Mouse (Mus musculus): ENCODE results near the gene Zfp513. TPM values are rescaled to one million over a fixed set of nuclear protein-coding genes. Genes with fewer than 3 reads are reported as not detected.
A peak's percentile ranks its signal among the peaks of the same experiment; 100 is the strongest.

The Zfp513 gene
- polyA plus RNA-seq, 1 experiment: 25.5 TPM

DNA sequence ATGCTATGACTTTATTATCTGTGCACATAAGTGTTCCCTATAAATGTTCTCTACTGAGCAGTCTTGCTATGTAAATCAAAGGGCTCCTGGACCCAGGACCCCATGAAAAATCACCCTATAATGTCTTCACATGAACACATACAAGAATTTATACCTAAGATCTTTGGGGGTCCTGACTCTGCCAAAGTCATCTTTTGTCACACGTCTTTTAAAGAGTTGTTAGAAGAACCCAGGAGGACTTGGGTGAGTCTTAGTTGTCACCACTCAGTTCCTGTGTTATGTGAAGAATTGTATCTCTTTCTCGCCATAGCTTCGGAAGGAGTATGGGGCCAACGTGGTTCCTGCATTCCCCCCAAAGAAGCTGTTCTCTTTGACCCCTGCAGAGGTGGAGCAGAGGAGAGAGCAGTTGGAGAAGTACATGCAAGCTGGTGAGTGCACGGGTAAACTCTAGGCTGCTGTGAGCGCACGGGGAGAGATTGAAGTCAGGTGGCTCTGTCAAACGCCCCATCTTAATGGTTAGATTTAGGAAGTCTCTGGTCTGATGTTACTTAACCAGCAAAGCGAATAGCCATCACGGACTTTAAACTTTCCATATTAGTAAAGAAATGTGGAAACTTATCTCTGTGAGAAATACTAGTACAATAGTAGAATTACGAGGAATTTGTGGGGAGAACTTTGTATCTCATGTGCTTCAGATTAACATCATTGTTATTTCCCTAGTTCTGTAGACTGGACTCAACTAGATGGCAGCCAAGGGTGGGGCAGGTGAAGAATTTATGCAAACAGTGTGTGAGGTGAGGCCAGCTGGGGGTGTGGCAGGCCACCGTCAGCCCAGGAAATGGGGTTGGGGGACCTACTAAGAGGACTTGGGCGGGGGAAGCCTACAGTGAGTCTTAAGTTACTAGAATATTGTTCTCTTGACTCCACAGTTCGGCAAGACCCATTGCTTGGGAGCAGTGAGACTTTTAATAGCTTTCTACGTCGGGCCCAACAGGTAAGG, 7.3 kb downstream of the Zfp513 start:
- Histone ChIP-seq H3K36me3 (ENCODE audit: control insufficient read depth, insufficient read depth, low read length, poor library complexity, severe bottlenecking) (peaks cover 42% of the 10 kb centered on the region), H3K4me3 (ENCODE audit: low read depth, low read length) (no peak overlapping the region), H3K4me1 (ENCODE audit: control insufficient read depth, insufficient read depth, low read length) (no peaks in the 10 kb centered on the region), H3K27ac (ENCODE audit: insufficient read depth, low read length) (peak overlapping the region; percentile 8; the same call in 1 of the 2 replicates), H3K9me3 (replicated peaks; ENCODE audit: control insufficient read depth, insufficient read depth, low read length, poor library complexity, severe bottlenecking) (no peaks in the 10 kb centered on the region), H3K9ac (ENCODE audit: low read depth, poor library complexity, severe bottlenecking) (no peak overlapping the region; the same call in 1 of the 2 replicates), H3K27me3 (ENCODE audit: control insufficient read depth, insufficient read depth, low read length, poor library complexity, severe bottlenecking) (no peaks in the 10 kb centered on the region)
- no peak for TF ChIP-seq POLR2A (IDR thresholded peaks at IDR 0.05; ENCODE audit: insufficient read depth, low read length)
- no peak for TF ChIP-seq CTCF (IDR thresholded peaks at IDR 0.05; ENCODE audit: low read depth, low read length)
- TF ChIP-seq EP300 (IDR thresholded peaks at IDR 0.05; ENCODE audit: insufficient read depth, low read depth, low read length): no peak

DNA sequence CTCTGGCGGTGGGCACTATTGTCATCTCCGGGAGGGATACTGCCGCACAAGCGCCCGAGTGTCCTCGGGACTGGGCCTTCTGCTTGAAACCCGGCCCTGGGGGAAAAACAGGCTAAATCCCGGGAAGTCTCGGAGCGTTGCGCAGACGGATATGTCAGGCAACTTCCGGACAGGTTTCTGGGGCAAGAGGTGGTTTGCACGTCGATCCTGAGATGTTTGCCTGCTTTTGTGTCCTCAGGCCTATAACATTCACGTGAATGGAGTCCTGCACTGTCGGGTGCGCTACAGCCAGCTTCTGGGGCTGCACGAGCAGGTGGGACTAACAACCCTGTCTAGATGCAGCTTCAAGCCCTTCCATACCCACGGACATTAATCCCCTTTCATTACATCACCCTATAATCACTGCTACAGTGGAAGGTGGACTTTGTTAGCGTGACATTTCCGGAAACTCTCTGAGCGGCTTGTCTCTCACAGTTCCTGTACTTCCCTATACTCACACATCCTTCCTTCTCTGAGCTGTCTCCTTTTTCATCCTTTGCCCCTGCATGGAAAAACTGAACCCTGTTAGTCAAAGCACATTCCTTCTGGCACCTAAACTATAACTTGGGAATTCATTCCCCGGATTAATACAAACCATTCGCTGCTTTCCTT, 8.3 kb downstream of the Zfp513 start:
- H3K9ac ChIP-seq (ENCODE audit: low read depth, poor library complexity, severe bottlenecking): peak overlapping the region; percentile 71
- no peaks in the 10 kb centered on the region for H3K4me1 ChIP-seq (ENCODE audit: control insufficient read depth, insufficient read depth, low read length)
- TF ChIP-seq POLR2A (IDR thresholded peaks at IDR 0.05; ENCODE audit: insufficient read depth, low read length) (no peak), CTCF (IDR thresholded peaks at IDR 0.05; ENCODE audit: low read depth, low read length) (no peak), EP300 (IDR thresholded peaks at IDR 0.05; ENCODE audit: insufficient read depth, low read depth, low read length) (no peak)
- H3K36me3 ChIP-seq (ENCODE audit: control insufficient read depth, insufficient read depth, low read length, poor library complexity, severe bottlenecking): peaks cover 32% of the 10 kb centered on the region
- peak overlapping the region; percentile 90 for H3K4me3 ChIP-seq (ENCODE audit: low read depth, low read length)
- H3K27me3 ChIP-seq (ENCODE audit: control insufficient read depth, insufficient read depth, low read length, poor library complexity, severe bottlenecking): no peaks in the 10 kb centered on the region
- no peaks in the 10 kb centered on the region for H3K9me3 ChIP-seq (replicated peaks; ENCODE audit: control insufficient read depth, insufficient read depth, low read length, poor library complexity, severe bottlenecking)
- H3K27ac ChIP-seq (ENCODE audit: insufficient read depth, low read length): 0 out of 2 replicates have a peak overlapping the region, but pooled peaks have one; percentile 12

DNA sequence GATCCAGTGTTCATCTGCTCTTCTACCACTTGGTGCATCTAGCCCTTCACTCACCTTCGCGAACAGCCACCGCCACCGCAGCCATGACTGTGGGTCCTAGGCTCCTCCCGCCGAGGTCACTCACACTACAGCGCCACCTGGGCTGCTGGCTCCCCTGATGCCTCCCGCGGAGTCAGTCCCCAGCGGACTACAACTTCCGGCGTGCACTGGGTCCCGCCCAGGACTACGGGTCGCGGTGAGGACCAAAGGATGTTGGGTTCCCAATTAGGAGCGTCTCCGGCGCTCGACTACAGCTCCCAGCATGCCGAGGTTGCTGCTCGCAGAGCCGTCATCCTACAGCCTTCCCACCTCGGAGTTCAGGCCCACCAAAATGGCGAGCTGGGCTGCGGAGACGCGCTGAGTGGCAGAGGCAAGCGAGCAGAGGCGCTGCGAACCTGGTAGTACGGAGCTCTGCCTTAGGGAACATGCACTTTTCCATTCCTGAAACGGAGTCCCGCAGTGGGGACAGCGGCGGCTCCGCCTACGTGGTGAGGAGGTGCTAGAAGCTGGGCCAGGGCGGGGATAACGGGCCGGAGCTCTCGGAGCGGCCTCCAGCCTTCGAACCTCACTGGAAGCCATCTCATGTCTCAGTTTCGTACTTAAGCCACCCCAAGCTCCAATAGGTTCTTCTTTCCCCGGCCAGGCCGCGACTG, 9.0 kb downstream of the Zfp513 start, which contains the start of the genes Snx17 and Eif2b4:
TSS of gene Snx17 (plus strand) at position 289 of the 692 bp plus-strand sequence.
TSS of gene Eif2b4 (minus strand) at position 492 of the 692 bp plus-strand sequence.
- H3K27ac ChIP-seq (ENCODE audit: insufficient read depth, low read length): 0 out of 2 replicates have a peak within 1 kb of the TSS, but pooled peaks have one; percentile 12
- H3K4me3 ChIP-seq (ENCODE audit: low read depth, low read length): peak within 1 kb of the TSS; percentile 90
- H3K36me3 ChIP-seq (ENCODE audit: control insufficient read depth, insufficient read depth, low read length, poor library complexity, severe bottlenecking): peaks cover 25% of the 10 kb centered on the region
- H3K9ac ChIP-seq (ENCODE audit: low read depth, poor library complexity, severe bottlenecking): peak within 1 kb of the TSS; percentile 77
- no peaks in the 10 kb centered on the region for H3K9me3 ChIP-seq (replicated peaks; ENCODE audit: control insufficient read depth, insufficient read depth, low read length, poor library complexity, severe bottlenecking)
- no peaks in the 10 kb centered on the region for H3K4me1 ChIP-seq (ENCODE audit: control insufficient read depth, insufficient read depth, low read length)
- TF ChIP-seq POLR2A (IDR thresholded peaks at IDR 0.05; ENCODE audit: insufficient read depth, low read length): peak; percentile 32
- peak; percentile 64 for TF ChIP-seq CTCF (IDR thresholded peaks at IDR 0.05; ENCODE audit: low read depth, low read length)
- peak; percentile 19; the same call in 1 of the 2 replicates for TF ChIP-seq EP300 (IDR thresholded peaks at IDR 0.05; ENCODE audit: insufficient read depth, low read depth, low read length)
- H3K27me3 ChIP-seq (ENCODE audit: control insufficient read depth, insufficient read depth, low read length, poor library complexity, severe bottlenecking): no peaks in the 10 kb centered on the region

DNA sequence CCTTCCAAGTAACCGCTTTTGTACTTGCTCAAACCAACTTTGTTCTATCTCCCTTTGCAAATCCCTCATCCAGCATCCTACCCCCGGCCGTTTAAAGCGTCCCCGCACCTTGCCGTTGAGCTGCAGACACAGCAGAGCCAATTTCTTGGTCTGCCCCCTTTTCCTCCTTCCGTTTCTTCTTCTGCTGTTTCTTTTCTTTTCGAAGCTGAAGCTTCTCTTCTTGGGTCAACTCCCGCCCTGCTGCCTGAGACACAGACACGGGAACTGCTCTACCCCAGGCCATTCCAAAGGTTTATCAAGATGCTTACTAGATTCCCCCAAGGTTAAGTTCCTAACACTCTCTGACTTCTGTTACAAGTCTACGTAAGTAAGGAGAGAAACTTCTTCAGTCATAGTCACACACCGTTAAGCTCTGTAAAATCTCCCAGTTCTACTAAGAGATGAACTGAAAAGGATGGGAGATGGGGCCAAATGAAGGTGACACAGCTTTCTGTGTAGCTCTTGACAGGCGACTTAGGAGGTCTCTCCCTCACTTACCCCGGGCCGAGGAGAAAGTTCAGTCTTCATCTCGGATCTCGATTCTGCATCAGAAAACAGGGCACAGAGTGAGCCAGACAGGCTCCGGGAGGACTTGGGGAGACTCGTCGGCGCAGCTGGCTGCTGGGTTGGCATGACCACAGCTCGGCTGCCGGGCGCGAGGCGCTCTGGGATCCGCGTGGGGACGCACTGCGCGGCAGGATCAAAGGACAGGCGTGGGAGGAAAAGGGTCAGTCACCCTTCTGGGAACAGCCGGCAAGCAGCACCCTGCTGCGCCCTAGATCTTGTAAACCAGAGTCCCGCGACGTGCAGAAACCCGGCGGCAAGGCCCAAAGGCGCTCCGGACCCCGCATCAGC, 9.8 kb downstream of the Zfp513 start:
- H3K27ac ChIP-seq (ENCODE audit: insufficient read depth, low read length): no peak overlapping the region
- peak overlapping the region; percentile 81 for H3K4me3 ChIP-seq (ENCODE audit: low read depth, low read length)
- H3K9me3 ChIP-seq (replicated peaks; ENCODE audit: control insufficient read depth, insufficient read depth, low read length, poor library complexity, severe bottlenecking): no peaks in the 10 kb centered on the region
- no peak for TF ChIP-seq POLR2A (IDR thresholded peaks at IDR 0.05; ENCODE audit: insufficient read depth, low read length)
- no peak for TF ChIP-seq CTCF (IDR thresholded peaks at IDR 0.05; ENCODE audit: low read depth, low read length)
- TF ChIP-seq EP300 (IDR thresholded peaks at IDR 0.05; ENCODE audit: insufficient read depth, low read depth, low read length): no peak
- H3K27me3 ChIP-seq (ENCODE audit: control insufficient read depth, insufficient read depth, low read length, poor library complexity, severe bottlenecking): no peaks in the 10 kb centered on the region
- no peaks in the 10 kb centered on the region for H3K4me1 ChIP-seq (ENCODE audit: control insufficient read depth, insufficient read depth, low read length)
- peak overlapping the region; percentile 77 for H3K9ac ChIP-seq (ENCODE audit: low read depth, poor library complexity, severe bottlenecking)
- H3K36me3 ChIP-seq (ENCODE audit: control insufficient read depth, insufficient read depth, low read length, poor library complexity, severe bottlenecking): peaks cover 21% of the 10 kb centered on the region

DNA sequence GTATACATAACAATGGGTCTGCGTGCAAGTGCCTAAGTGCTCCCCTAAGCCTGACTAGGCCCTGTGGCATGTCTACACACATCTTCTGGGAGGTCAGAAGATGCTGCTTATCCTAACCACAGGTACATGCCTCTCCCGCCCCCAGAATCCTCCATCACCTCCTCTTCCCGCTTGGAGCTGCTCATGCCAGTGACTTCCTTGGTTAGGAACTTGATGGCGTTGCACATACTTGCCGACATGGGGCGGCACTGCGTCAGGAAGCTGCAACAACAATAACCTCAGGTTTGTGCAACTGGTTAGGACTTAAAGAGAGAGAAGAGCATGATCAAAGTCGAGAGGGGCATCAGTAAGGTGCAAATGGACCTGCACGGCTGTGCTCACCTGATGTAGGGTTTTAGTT, 11.9 kb downstream of the Zfp513 start:
- peaks cover 4% of the 10 kb centered on the region; the same call in 1 of the 2 replicates for H3K36me3 ChIP-seq (ENCODE audit: control insufficient read depth, insufficient read depth, low read length, poor library complexity, severe bottlenecking)
- H3K9me3 ChIP-seq (replicated peaks; ENCODE audit: control insufficient read depth, insufficient read depth, low read length, poor library complexity, severe bottlenecking): no peaks in the 10 kb centered on the region

More for the DNA sequence above, 11.9 kb downstream of the Zfp513 start:
- H3K4me3 ChIP-seq (ENCODE audit: low read depth, low read length): no peak overlapping the region
- H3K4me1 ChIP-seq (ENCODE audit: control insufficient read depth, insufficient read depth, low read length): no peaks in the 10 kb centered on the region
- H3K27ac ChIP-seq (ENCODE audit: insufficient read depth, low read length): no peak overlapping the region
- H3K9ac ChIP-seq (ENCODE audit: low read depth, poor library complexity, severe bottlenecking): no peak overlapping the region
- no peak for TF ChIP-seq POLR2A (IDR thresholded peaks at IDR 0.05; ENCODE audit: insufficient read depth, low read length)
- TF ChIP-seq CTCF (IDR thresholded peaks at IDR 0.05; ENCODE audit: low read depth, low read length): peak; percentile 45
- H3K27me3 ChIP-seq (ENCODE audit: control insufficient read depth, insufficient read depth, low read length, poor library complexity, severe bottlenecking): no peaks in the 10 kb centered on the region

Data from ES-Bruce4 (cell line).